Mouse (Mus musculus): ENCODE data around the gene Htra3. TPM values are rescaled to one million over a fixed set of nuclear protein-coding genes. Genes with fewer than 3 reads are reported as not detected.
A peak's percentile ranks its signal among the peaks of the same experiment; 100 is the strongest.

The Htra3 gene
- polyA plus RNA-seq, 1 experiment from 2014 or later = 2.3 TPM

GRCm38 (mm10) chr5:35703814-35704213 is 24.2 kb upstream of the Htra3 start:
- ATAC-seq = no peak
- Histone ChIP-seq H3K4me1 (ENCODE audit: insufficient read depth) (no peaks in the 10 kb centered on the region), H3K9ac (replicated peaks) (no peak overlapping the region), H3K9me3 (ENCODE audit: low read length) (no peaks in the 10 kb centered on the region), H3K27ac (ENCODE audit: low read depth) (no peak overlapping the region), H3K27me3 (ENCODE audit: insufficient read depth, low read length) (no peaks in the 10 kb centered on the region), H3K4me2 (ENCODE audit: low read depth, low read length) (no peak overlapping the region), H3K4me3 (ENCODE audit: low read depth, low read length) (no peak overlapping the region), H3K36me3 (replicated peaks; ENCODE audit: insufficient read depth, low read length) (no peaks in the 10 kb centered on the region; the same call in none of the 2 replicates)
- DNase-seq = no peak
- WGBS (ENCODE audit: insufficient replicate concordance) = 80% methylated on average over 4 of the region's 4 CpGs
- TF ChIP-seq EP300 (IDR thresholded peaks at IDR 0.05; ENCODE audit: low read depth) = no peak
- no peak for TF ChIP-seq CTCF (IDR thresholded peaks at IDR 0.05; ENCODE audit: low read depth)

GRCm38 (mm10) chr5:35703183-35703582 is 23.6 kb upstream of the Htra3 start:
- Histone ChIP-seq H3K27me3 (ENCODE audit: insufficient read depth, low read length) (no peaks in the 10 kb centered on the region), H3K27ac (ENCODE audit: low read depth) (no peak overlapping the region), H3K4me3 (ENCODE audit: low read depth, low read length) (no peak overlapping the region), H3K9me3 (ENCODE audit: low read length) (no peaks in the 10 kb centered on the region), H3K4me1 (ENCODE audit: insufficient read depth) (no peaks in the 10 kb centered on the region), H3K36me3 (replicated peaks; ENCODE audit: insufficient read depth, low read length) (no peaks in the 10 kb centered on the region; the same call in none of the 2 replicates), H3K4me2 (ENCODE audit: low read depth, low read length) (no peak overlapping the region), H3K9ac (replicated peaks) (no peak overlapping the region)
- no peak for ATAC-seq
- WGBS (ENCODE audit: insufficient replicate concordance) = 80% methylated on average over 8 of the region's 8 CpGs
- no peak for DNase-seq
- TF ChIP-seq EP300 (IDR thresholded peaks at IDR 0.05; ENCODE audit: low read depth) (no peak), CTCF (IDR thresholded peaks at IDR 0.05; ENCODE audit: low read depth) (no peak)

GRCm38 (mm10) chr5:35702582-35703140 is 23.1 kb upstream of the Htra3 start:
- H3K27me3 ChIP-seq (ENCODE audit: insufficient read depth, low read length) = no peaks in the 10 kb centered on the region
- H3K4me2 ChIP-seq (ENCODE audit: low read depth, low read length) = no peak overlapping the region
- no peak for DNase-seq
- WGBS (ENCODE audit: insufficient replicate concordance) = 76% methylated on average over 4 of the region's 4 CpGs
- no peak for TF ChIP-seq EP300 (IDR thresholded peaks at IDR 0.05; ENCODE audit: low read depth)
- TF ChIP-seq CTCF (IDR thresholded peaks at IDR 0.05; ENCODE audit: low read depth) = no peak
- H3K36me3 ChIP-seq (replicated peaks; ENCODE audit: insufficient read depth, low read length) = no peaks in the 10 kb centered on the region; the same call in none of the 2 replicates
- H3K27ac ChIP-seq (ENCODE audit: low read depth) = no peak overlapping the region
- H3K4me3 ChIP-seq (ENCODE audit: low read depth, low read length) = no peak overlapping the region
- H3K9ac ChIP-seq (replicated peaks) = no peak overlapping the region
- ATAC-seq = no peak
- no peaks in the 10 kb centered on the region for H3K9me3 ChIP-seq (ENCODE audit: low read length)
- H3K4me1 ChIP-seq (ENCODE audit: insufficient read depth) = no peaks in the 10 kb centered on the region

- no peaks in the 10 kb centered on the region for H3K9me3 ChIP-seq (ENCODE audit: low read length)
- DNase-seq (peak; percentile 79), ATAC-seq (peak; percentile 19; the same call in 1 of the 2 replicates)
- no peak overlapping the region for H3K4me2 ChIP-seq (ENCODE audit: low read depth, low read length)
- H3K27me3 ChIP-seq (ENCODE audit: insufficient read depth, low read length) = no peaks in the 10 kb centered on the region
- WGBS (ENCODE audit: insufficient replicate concordance) = 39% methylated on average over 6 of the region's 6 CpGs
- no peak overlapping the region for H3K4me3 ChIP-seq (ENCODE audit: low read depth, low read length)
- no peaks in the 10 kb centered on the region; the same call in none of the 2 replicates for H3K36me3 ChIP-seq (replicated peaks; ENCODE audit: insufficient read depth, low read length)
- H3K4me1 ChIP-seq (ENCODE audit: insufficient read depth) = no peaks in the 10 kb centered on the region
- no peak overlapping the region for H3K9ac ChIP-seq (replicated peaks)
- peak; percentile 90 for TF ChIP-seq CTCF (IDR thresholded peaks at IDR 0.05; ENCODE audit: low read depth)
- TF ChIP-seq EP300 (IDR thresholded peaks at IDR 0.05; ENCODE audit: low read depth) = no peak
- H3K27ac ChIP-seq (ENCODE audit: low read depth) = no peak overlapping the region
Observed at GRCm38 (mm10) chr5:35701042-35701441, 21.5 kb upstream of the Htra3 start.

- Histone ChIP-seq H3K4me2 (ENCODE audit: low read depth, low read length) (no peak overlapping the region), H3K36me3 (replicated peaks; ENCODE audit: insufficient read depth, low read length) (no peaks in the 10 kb centered on the region; the same call in 1 of the 2 replicates), H3K9me3 (ENCODE audit: low read length) (no peaks in the 10 kb centered on the region), H3K4me3 (ENCODE audit: low read depth, low read length) (no peak overlapping the region), H3K4me1 (ENCODE audit: insufficient read depth) (no peaks in the 10 kb centered on the region), H3K27ac (ENCODE audit: low read depth) (no peak overlapping the region), H3K9ac (replicated peaks) (no peak overlapping the region), H3K27me3 (ENCODE audit: insufficient read depth, low read length) (no peaks in the 10 kb centered on the region)
- TF ChIP-seq EP300 (IDR thresholded peaks at IDR 0.05; ENCODE audit: low read depth) (no peak), CTCF (IDR thresholded peaks at IDR 0.05; ENCODE audit: low read depth) (peak; percentile 60)
- no peak for ATAC-seq
- peak; percentile 25 for DNase-seq
- WGBS (ENCODE audit: insufficient replicate concordance) = 48% methylated on average over 5 of the region's 5 CpGs
Observed at GRCm38 (mm10) chr5:35695815-35696214, 16.2 kb upstream of the Htra3 start.

- Histone ChIP-seq H3K9me3 (ENCODE audit: low read length) (no peaks in the 10 kb centered on the region), H3K4me1 (ENCODE audit: insufficient read depth) (no peaks in the 10 kb centered on the region), H3K27ac (ENCODE audit: low read depth) (no peak overlapping the region), H3K27me3 (ENCODE audit: insufficient read depth, low read length) (no peaks in the 10 kb centered on the region), H3K36me3 (replicated peaks; ENCODE audit: insufficient read depth, low read length) (no peaks in the 10 kb centered on the region; the same call in 1 of the 2 replicates), H3K4me3 (ENCODE audit: low read depth, low read length) (no peak overlapping the region), H3K9ac (replicated peaks) (no peak overlapping the region), H3K4me2 (ENCODE audit: low read depth, low read length) (no peak overlapping the region)
- ATAC-seq (no peak), DNase-seq (no peak)
- no peak for TF ChIP-seq CTCF (IDR thresholded peaks at IDR 0.05; ENCODE audit: low read depth)
- TF ChIP-seq EP300 (IDR thresholded peaks at IDR 0.05; ENCODE audit: low read depth) = no peak
- 40% methylated on average over 4 of the region's 4 CpGs for whole genome bisulfite sequencing (ENCODE audit: insufficient replicate concordance)
Observed at GRCm38 (mm10) chr5:35693638-35694037, 14.1 kb upstream of the Htra3 start.

Data from liver, postnatal 0 days (tissue).